Mouse (Mus musculus): ENCODE measurements around the gene Ap3s2. TPM values are rescaled to one million over a fixed set of nuclear protein-coding genes. Genes with fewer than 3 reads are reported as not detected.

Ap3s2 gene
- polyA plus RNA-seq, 1 experiment from 2014 or later, result 11.3 TPM

- no peaks in the 10 kb centered on the region for H3K27me3 ChIP-seq
- whole genome bisulfite sequencing (ENCODE audit: insufficient replicate concordance), result 79% methylated on average over 6 of the region's 6 CpGs
- no peak overlapping the region for H3K9ac ChIP-seq
- H3K27ac ChIP-seq, result no peak overlapping the region
- no peak overlapping the region for H3K4me2 ChIP-seq
- no peaks in the 10 kb centered on the region for H3K36me3 ChIP-seq
- H3K4me3 ChIP-seq (replicated peaks), result no peak overlapping the region
- H3K4me1 ChIP-seq (replicated peaks), result no peaks in the 10 kb centered on the region
- no peak for ATAC-seq (ENCODE audit: low read depth)
- DNase-seq, result no peak
- H3K9me3 ChIP-seq (replicated peaks), result no peaks in the 10 kb centered on the region
Measured at GRCm38 (mm10) chr7:79835196-79835595, 85.3 kb downstream of the Ap3s2 start.

DNA sequence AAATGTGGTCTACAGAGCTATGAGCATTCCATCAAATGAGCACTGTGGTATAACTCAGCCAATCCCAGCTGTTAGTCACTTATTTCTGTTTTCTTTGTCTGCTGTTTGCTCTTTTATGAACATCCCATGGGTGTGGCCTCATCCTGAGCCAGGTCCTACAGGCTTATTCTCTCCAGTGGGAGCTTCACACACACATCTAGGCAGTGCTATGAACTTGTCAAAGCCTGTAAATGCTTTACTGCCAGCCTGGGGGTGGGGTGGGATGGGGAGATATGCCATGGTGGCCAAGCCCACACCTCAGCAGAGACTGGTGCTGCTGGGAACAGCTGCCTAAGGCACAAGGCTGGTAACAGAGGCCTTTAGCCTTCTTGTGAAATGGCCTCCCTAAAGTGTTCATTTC lies 87.5 kb downstream of the Ap3s2 start:
- Histone ChIP-seq H3K4me1 (replicated peaks) (no peaks in the 10 kb centered on the region), H3K9ac (no peak overlapping the region), H3K27me3 (no peaks in the 10 kb centered on the region), H3K27ac (no peak overlapping the region), H3K36me3 (no peaks in the 10 kb centered on the region), H3K9me3 (replicated peaks) (no peaks in the 10 kb centered on the region), H3K4me3 (replicated peaks) (no peak overlapping the region), H3K4me2 (no peak overlapping the region)
- DNase-seq (no peak), ATAC-seq (ENCODE audit: low read depth) (no peak)

GRCm38 (mm10) chr7:79831585-79831984 lies 88.9 kb downstream of the Ap3s2 start:
- 60% methylated on average over 6 of the region's 6 CpGs for WGBS (ENCODE audit: insufficient replicate concordance)

DNA sequence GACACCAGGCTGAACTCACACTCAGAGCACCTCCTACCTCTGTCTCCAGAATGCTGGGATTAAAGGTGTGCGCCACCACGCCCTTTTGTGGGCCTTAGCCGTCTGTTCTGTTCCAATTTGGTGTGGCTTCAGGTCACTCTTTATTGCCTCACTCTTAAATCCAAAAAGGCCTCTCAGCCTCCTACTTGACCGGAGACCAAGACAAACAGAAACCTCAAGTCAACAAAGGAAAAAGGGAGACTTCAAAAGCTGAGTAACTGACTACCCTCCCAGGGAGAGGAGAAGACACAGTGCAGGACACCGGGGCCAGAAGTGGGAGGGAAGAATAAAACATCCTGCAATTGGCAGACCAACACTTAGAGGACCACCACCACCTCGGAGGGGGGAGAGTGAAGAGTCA lies 89.3 kb downstream of the Ap3s2 start:
- 58% methylated on average over 6 of the region's 6 CpGs for WGBS (ENCODE audit: insufficient replicate concordance)
- no peaks in the 10 kb centered on the region for H3K27me3 ChIP-seq
- no peaks in the 10 kb centered on the region for H3K4me1 ChIP-seq (replicated peaks)
- no peak for ATAC-seq (ENCODE audit: low read depth)
- no peak overlapping the region for H3K4me3 ChIP-seq (replicated peaks)
- no peak overlapping the region for H3K9ac ChIP-seq
- H3K9me3 ChIP-seq (replicated peaks), result no peaks in the 10 kb centered on the region
- no peak overlapping the region for H3K4me2 ChIP-seq
- H3K27ac ChIP-seq, result no peak overlapping the region
- no peak for DNase-seq
- H3K36me3 ChIP-seq, result peaks cover 9% of the 10 kb centered on the region; the same call in 1 of the 2 replicates

More at GRCm38 (mm10) chr7:79831585-79831984, 88.9 kb downstream of the Ap3s2 start:
- H3K9me3 ChIP-seq (replicated peaks), result no peaks in the 10 kb centered on the region
- H3K4me1 ChIP-seq (replicated peaks), result no peaks in the 10 kb centered on the region
- H3K4me2 ChIP-seq, result no peak overlapping the region
- no peak for ATAC-seq (ENCODE audit: low read depth)
- DNase-seq, result no peak
- H3K9ac ChIP-seq, result no peak overlapping the region
- H3K27ac ChIP-seq, result no peak overlapping the region
- H3K27me3 ChIP-seq, result no peaks in the 10 kb centered on the region
- H3K36me3 ChIP-seq, result 0 out of 2 replicates have a peak, but pooled peaks cover 5% of the 10 kb centered on the region
- no peak overlapping the region for H3K4me3 ChIP-seq (replicated peaks)

DNA sequence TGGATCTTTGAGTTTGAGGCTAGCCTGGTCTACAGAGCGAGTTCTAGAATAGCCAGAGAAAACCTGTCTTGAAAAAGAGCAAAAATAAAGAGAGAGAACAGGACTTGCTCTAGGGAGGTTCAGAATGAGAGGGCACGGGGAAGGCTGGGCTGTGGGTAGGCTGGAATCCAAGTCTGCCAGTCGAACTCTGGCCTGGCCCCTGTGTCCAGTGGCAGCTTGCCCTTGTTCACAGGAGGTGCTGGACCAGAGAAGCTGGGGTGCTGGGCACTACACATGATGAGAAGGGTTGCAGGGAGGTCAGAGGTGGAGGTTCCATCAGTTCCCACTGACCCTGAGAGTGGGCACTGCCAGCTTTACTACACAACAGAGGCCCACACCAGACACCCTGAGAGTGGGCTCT lies 92.1 kb downstream of the Ap3s2 start:
- no peaks in the 10 kb centered on the region for H3K27me3 ChIP-seq
- no peak for ATAC-seq (ENCODE audit: low read depth)
- 57% methylated on average over 3 of the region's 3 CpGs for WGBS (ENCODE audit: insufficient replicate concordance)
- peaks cover 24% of the 10 kb centered on the region for H3K36me3 ChIP-seq
- H3K4me3 ChIP-seq (replicated peaks), result no peak overlapping the region
- H3K9me3 ChIP-seq (replicated peaks), result no peaks in the 10 kb centered on the region
- H3K27ac ChIP-seq, result no peak overlapping the region
- DNase-seq, result no peak
- H3K9ac ChIP-seq, result no peak overlapping the region
- no peaks in the 10 kb centered on the region for H3K4me1 ChIP-seq (replicated peaks)
- H3K4me2 ChIP-seq, result no peak overlapping the region

Small RNAs within 50 kb of the gene (microRNA-seq; reads per million reads assigned to microRNA genes)
- not detected for gene Gm24541

Other genes with a start within 250 kb of the Ap3s2 start
- 0.35 and 0.41 TPM in 2 replicates for gene Kif7, start 204.9 kb downstream of the Ap3s2 start, polyA plus RNA-seq (2015; fragmentation: Nextera tagmentation; extraction: Ambion mirVana)
- not detected in 2 replicates for gene Plin1, start 187.7 kb downstream of the Ap3s2 start, polyA plus RNA-seq (2015; fragmentation: Nextera tagmentation; extraction: Ambion mirVana)
- gene Pex11a, start 177.5 kb downstream of the Ap3s2 start, polyA plus RNA-seq (2015; fragmentation: Nextera tagmentation; extraction: Ambion mirVana), result 1.6 and 1.9 TPM in 2 replicates
- 0.08 and 0.12 TPM in 2 replicates for gene Wdr93, start 177.5 kb downstream of the Ap3s2 start, polyA plus RNA-seq (2015; fragmentation: Nextera tagmentation; extraction: Ambion mirVana)
- not detected in 2 replicates for gene Mesp1, start 126.9 kb downstream of the Ap3s2 start, polyA plus RNA-seq (2015; fragmentation: Nextera tagmentation; extraction: Ambion mirVana)
- gene Mesp2, start 109.9 kb downstream of the Ap3s2 start, polyA plus RNA-seq (2015; fragmentation: Nextera tagmentation; extraction: Ambion mirVana), result 0.08 and 0.09 TPM in 2 replicates
- 10.9 and 17.1 TPM in 2 replicates for gene Anpep, start 59.6 kb downstream of the Ap3s2 start, polyA plus RNA-seq (2015; fragmentation: Nextera tagmentation; extraction: Ambion mirVana)
- 4.1 and 4.7 TPM in 2 replicates for gene Arpin, start 14.7 kb upstream of the Ap3s2 start, polyA plus RNA-seq (2015; fragmentation: Nextera tagmentation; extraction: Ambion mirVana)
- gene Zfp710, start 104.2 kb upstream of the Ap3s2 start, polyA plus RNA-seq (2015; fragmentation: Nextera tagmentation; extraction: Ambion mirVana), result 3.9 and 5.2 TPM in 2 replicates
- gene Idh2, start 194.7 kb upstream of the Ap3s2 start, polyA plus RNA-seq (2015; fragmentation: Nextera tagmentation; extraction: Ambion mirVana), result 137 and 146 TPM in 2 replicates

All from liver, embryonic 13.5 days (tissue).